Mouse (Mus musculus) limb, embryonic 15.5 days (tissue): Measurements from ENCODE around the gene Prkce. TPM values are rescaled to one million over a fixed set of nuclear protein-coding genes. Genes with fewer than 3 reads are reported as not detected.
A peak's percentile ranks its signal among the peaks of the same experiment; 100 is the strongest.

Experiments
- ATAC-seq: fragments of 200-750 bp; cut with Nextera tagmentation; 2 replicates; pipeline ENCODE4 v1.8.0; 2017; ENCODE audit warnings: low read depth, moderate TSS enrichment; ENCODE audit not compliant: insufficient number of reproducible peaks, low FRiP score, low TSS enrichment
- H3K27ac ChIP-seq: fragments of 300-500 bp; sonication (generic); 2 replicates; pipeline ENCODE4 v1.5.1; 2015; ENCODE audit warnings: moderate library complexity, mild to moderate bottlenecking, inconsistent platforms
- H3K27me3 ChIP-seq: fragments of 300-500 bp; sonication (generic); 2 replicates; pipeline ENCODE4 v1.6.1; 2015; ENCODE audit warnings: inconsistent platforms
- H3K36me3 ChIP-seq: fragments of 300-500 bp; sonication (generic); 2 replicates; pipeline ENCODE4 v1.6.1; 2015; ENCODE audit warnings: inconsistent platforms
- H3K4me1 ChIP-seq: fragments of 300-500 bp; sonication (generic); 2 replicates; pipeline ENCODE4 v1.6.1; 2015; ENCODE audit warnings: inconsistent platforms
- H3K4me2 ChIP-seq: fragments of 300-500 bp; sonication (generic); 2 replicates; pipeline ENCODE4 v1.6.1; 2015; ENCODE audit warnings: mild to moderate bottlenecking, inconsistent platforms
- H3K4me3 ChIP-seq: fragments of 300-500 bp; sonication (generic); 2 replicates; pipeline ENCODE4 v1.5.1; 2015; ENCODE audit warnings: mild to moderate bottlenecking, inconsistent platforms
- H3K9ac ChIP-seq: fragments of 300-500 bp; sonication (generic); 2 replicates; pipeline ENCODE4 v1.6.1; 2015; ENCODE audit warnings: inconsistent platforms
- H3K9me3 ChIP-seq: fragments of 300-500 bp; sonication (generic); 2 replicates; pipeline ENCODE4 v1.6.1; 2016; ENCODE audit warnings: inconsistent platforms
- WGBS: fragments of 180-500 bp; shearing (Covaris S2); methylation state at CpG from one replicate; pipeline ENCODE4 v1.1.7; 2015; 5-methylcytosine and 5-hydroxymethylcytosine counted together
- polyA plus RNA-seq: library from polyadenylated mRNA; unstranded; fragments of >200 nt; fragmentation: Nextera tagmentation; extraction: Ambion mirVana; gene quantifications from 2 replicates; pipeline ENCODE4 v1.2.1, GENCODE M21; 2015

The Prkce gene
- polyA plus RNA-seq, 1 experiment from 2014 or later = 6.8 TPM

DNA sequence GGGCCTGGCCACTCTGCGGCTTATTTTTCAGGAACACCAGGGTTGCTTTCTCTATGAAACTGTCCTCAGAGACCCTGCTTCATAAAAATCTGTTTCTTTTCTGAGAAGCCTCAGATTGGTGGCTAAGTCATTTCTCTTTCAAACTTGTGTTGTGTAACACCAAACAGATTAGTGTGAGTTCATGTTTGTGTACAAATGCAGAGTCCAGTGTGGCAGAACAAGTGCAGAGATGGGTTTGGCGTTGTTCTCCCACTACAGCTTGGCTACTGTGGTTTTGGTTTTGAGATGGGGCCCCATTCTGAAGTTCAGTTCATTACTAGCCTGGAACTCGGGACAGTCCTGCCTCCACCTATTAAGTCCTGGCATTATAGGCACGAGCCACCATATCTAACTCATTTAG, 329.7 kb downstream of the Prkce start:
- ATAC-seq = no peak
- 76% methylated on average over 4 of the region's 4 CpGs for WGBS
- Histone ChIP-seq H3K9me3 (no peaks in the 10 kb centered on the region), H3K9ac (no peak overlapping the region), H3K36me3 (0 out of 2 replicates have a peak, but pooled peaks cover under 1% of the 10 kb centered on the region), H3K4me1 (peaks cover 29% of the 10 kb centered on the region), H3K27me3 (no peaks in the 10 kb centered on the region), H3K4me2 (no peak overlapping the region), H3K27ac (no peak overlapping the region), H3K4me3 (no peak overlapping the region)

DNA sequence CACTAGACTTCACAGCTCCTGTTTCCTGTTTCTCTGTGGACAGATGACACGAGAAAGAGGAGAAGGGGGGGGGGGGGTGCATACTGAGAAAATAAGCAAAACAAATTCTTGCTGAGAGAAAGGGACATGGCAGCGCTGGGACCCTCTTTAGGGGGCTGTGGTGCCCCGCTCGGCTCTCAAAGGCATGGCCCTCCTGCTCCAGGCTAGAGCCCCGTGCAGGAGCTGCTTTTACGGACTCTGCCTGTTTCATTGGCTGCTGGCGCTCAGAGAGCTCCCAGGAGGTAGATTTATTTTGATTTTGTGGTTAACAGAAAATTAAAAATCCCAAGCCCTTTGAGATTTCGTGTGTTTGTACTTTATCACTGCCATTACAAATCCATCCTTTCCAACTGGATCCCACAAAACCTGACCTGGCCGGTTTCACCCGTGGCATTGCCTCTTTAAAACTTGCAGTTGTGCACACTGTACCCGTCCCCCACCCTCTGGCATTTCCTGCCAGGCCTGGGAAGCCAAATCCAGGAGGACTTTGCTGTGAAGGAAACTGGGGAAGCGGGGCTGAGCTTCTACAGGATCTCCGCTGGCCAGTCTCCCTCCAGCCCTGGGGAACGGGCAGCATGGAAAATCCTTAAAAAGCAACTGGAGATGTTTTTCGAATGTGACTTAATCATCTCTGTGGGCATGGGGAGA, 331.9 kb downstream of the Prkce start:
- H3K27me3 ChIP-seq = no peaks in the 10 kb centered on the region
- H3K4me1 ChIP-seq = peaks cover 21% of the 10 kb centered on the region
- H3K36me3 ChIP-seq = no peaks in the 10 kb centered on the region
- ATAC-seq = peak; percentile 74; the same call in 1 of the 2 replicates
- peak overlapping the region; percentile 74 for H3K27ac ChIP-seq
- no peak overlapping the region for H3K4me3 ChIP-seq
- peak overlapping the region; percentile 17 for H3K4me2 ChIP-seq
- H3K9me3 ChIP-seq = no peaks in the 10 kb centered on the region
- H3K9ac ChIP-seq = no peak overlapping the region
- WGBS = 27% methylated on average over 15 of the region's 15 CpGs

- H3K4me1 ChIP-seq = peaks cover 24% of the 10 kb centered on the region
- H3K4me2 ChIP-seq = no peak overlapping the region
- no peaks in the 10 kb centered on the region for H3K27me3 ChIP-seq
- no peak for ATAC-seq
- no peak overlapping the region for H3K4me3 ChIP-seq
- no peaks in the 10 kb centered on the region for H3K9me3 ChIP-seq
- no peaks in the 10 kb centered on the region for H3K36me3 ChIP-seq
- H3K27ac ChIP-seq = no peak overlapping the region
- WGBS = 90% methylated on average over 4 of the region's 4 CpGs
- no peak overlapping the region for H3K9ac ChIP-seq
Observed at GRCm38 (mm10) chr17:86501393-86501792, 333.8 kb downstream of the Prkce start.

DNA sequence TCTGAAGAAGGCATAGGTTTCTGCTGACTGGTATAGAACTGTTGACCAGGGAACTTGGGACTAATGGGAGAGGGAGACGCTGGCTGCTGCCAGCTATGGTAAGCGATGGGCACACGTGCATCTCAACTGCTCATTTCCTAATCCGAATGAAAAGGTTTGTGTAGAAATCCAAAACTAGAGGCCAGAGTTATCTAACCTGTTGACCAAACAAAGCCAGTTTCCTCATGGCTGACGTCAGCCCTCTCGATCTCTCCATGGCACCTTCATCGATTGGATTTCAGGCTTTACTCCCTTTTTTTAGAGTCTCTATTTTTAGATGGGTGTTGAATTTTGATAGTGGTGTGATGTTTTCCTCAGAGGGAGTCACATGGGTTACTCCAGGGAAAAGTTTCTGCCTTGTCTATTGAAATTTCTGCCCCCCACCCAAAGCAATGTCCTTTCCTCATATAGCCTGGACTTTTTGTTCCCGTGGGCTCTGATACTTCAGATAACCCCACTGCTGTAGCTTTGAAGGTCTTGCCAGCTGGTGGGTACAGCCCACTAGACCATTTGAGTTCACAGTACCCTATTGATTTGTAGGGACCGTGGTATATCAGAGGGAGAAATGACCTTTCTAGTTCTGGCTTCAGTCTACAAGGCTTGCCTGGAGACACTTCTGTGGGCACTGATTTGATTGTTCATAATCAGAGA, 335.8 kb downstream of the Prkce start:
- no peak for ATAC-seq
- Histone ChIP-seq H3K27ac (no peak overlapping the region), H3K4me2 (no peak overlapping the region), H3K9me3 (no peaks in the 10 kb centered on the region), H3K4me3 (no peak overlapping the region), H3K4me1 (peaks cover 27% of the 10 kb centered on the region), H3K36me3 (no peaks in the 10 kb centered on the region), H3K27me3 (no peaks in the 10 kb centered on the region), H3K9ac (no peak overlapping the region)
- WGBS = 96% methylated on average over 9 of the region's 9 CpGs

DNA sequence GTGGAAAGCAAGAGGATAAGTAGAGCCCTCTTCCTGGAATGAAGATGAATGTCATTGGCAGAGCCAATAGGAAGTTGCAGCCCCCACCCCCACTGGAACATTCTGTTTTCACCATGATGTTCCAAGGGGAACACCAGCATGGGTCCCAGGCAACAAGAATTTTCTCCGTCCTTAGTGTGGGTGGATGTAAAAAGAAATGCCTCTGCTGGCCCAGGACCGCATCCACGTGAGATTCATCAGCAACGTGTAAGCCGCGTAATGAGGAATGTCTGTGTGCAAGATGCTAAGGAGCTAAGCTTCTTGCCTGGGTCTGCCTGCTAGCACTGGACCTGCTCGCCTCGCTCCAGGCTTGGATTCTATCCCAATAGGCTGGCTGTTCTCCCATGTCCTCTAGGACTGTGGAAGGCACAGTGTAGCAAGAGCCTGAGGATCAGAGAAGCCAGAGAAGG, 337.6 kb downstream of the Prkce start, which contains the start of gene Gm10309:
Gm10309 (minus strand) TSS at position 50 of the 449 bp plus-strand sequence.
- Histone ChIP-seq H3K27ac (no peak within 1 kb of the TSS), H3K4me2 (no peak within 1 kb of the TSS), H3K9ac (no peak within 1 kb of the TSS), H3K9me3 (no peaks in the 10 kb centered on the region), H3K36me3 (no peaks in the 10 kb centered on the region), H3K4me1 (peaks cover 21% of the 10 kb centered on the region), H3K4me3 (no peak within 1 kb of the TSS), H3K27me3 (no peaks in the 10 kb centered on the region)
- no peak for ATAC-seq
- WGBS = 68% methylated on average over 8 of the region's 8 CpGs

DNA sequence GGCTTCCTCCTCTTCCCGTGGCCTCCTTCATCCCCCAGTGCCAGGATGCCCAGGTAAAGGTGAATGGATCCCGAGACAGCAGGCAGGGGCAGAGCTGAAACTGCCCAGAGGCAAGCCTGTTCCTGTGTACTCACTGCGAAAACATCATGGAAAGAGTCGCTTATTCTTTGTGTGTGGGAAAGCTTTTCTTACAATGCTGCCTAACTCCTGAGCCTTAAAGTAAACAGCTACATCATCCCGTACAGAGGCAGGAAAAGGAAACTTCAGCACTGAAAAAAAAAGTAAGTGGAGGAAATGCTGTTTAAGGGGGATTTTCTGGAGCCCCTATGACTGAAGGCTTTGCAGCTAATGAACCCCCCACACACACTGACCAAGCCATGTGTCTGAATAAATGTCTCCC, 339.3 kb downstream of the Prkce start:
- 64% methylated on average over 5 of the region's 5 CpGs for WGBS
- H3K4me2 ChIP-seq = no peak overlapping the region
- no peaks in the 10 kb centered on the region for H3K27me3 ChIP-seq
- no peak for ATAC-seq
- H3K27ac ChIP-seq = 0 out of 2 replicates have a peak overlapping the region, but pooled peaks have one; percentile 27
- H3K9me3 ChIP-seq = no peaks in the 10 kb centered on the region
- H3K9ac ChIP-seq = no peak overlapping the region
- H3K4me1 ChIP-seq = peaks cover 21% of the 10 kb centered on the region
- H3K36me3 ChIP-seq = no peaks in the 10 kb centered on the region
- H3K4me3 ChIP-seq = no peak overlapping the region

DNA sequence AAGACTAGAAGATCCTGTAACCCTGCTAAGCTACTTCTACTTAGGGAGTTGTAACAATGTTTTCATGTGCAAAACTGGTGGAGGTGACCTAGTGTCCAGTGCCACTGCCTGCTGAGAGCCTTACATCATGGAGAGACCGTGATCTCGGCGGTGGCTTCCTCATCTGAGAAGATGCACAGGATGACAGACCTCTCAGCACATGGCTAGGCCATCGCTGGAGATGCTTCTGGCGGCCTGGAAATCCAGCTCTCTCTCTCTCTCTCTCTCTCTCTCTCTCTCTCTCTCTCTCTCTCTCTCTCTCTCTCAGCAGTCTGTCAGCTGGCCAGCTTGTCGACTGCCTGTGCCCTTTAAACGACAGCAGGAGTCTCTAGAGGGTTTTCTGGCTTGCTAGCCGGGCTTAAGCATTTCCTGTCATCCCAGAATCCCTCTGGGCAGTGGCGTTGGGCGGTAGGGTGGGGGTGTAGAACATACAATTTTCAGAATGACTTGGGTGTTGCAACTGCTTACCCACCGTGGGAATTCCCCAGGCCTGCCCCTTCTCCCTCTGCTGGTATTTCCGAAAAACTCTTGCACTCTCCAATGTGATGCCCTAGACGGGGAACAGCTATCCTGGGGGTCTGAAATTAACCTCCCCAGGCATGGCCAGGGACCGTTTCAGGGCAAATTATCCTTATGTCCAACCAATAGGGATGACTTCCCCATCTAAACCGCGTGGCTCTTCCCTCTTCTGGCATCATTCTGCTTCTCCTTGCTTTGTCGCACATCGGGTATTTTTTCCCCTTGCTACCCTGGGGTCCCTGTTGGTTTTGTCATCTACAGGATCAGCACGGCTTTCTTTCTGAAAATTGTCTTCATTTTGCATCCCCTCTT, 340.0 kb downstream of the Prkce start:
- ATAC-seq = no peak

GRCm38 (mm10) chr17:86508212-86508490, 340.6 kb downstream of the Prkce start:
- H3K4me1 ChIP-seq = peaks cover 24% of the 10 kb centered on the region
- H3K27ac ChIP-seq = no peak overlapping the region
- no peaks in the 10 kb centered on the region for H3K36me3 ChIP-seq
- H3K4me2 ChIP-seq = no peak overlapping the region
- 91% methylated on average over 3 of the region's 3 CpGs for WGBS
- H3K27me3 ChIP-seq = no peaks in the 10 kb centered on the region
- H3K4me3 ChIP-seq = no peak overlapping the region
- ATAC-seq = no peak
- H3K9ac ChIP-seq = no peak overlapping the region
- no peaks in the 10 kb centered on the region for H3K9me3 ChIP-seq

More for the DNA sequence above, 340.0 kb downstream of the Prkce start:
- 0 out of 2 replicates have a peak overlapping the region, but pooled peaks have one; percentile 27 for H3K27ac ChIP-seq
- 62% methylated on average over 19 of the region's 19 CpGs for WGBS
- no peak overlapping the region for H3K9ac ChIP-seq
- H3K9me3 ChIP-seq = no peaks in the 10 kb centered on the region
- H3K4me3 ChIP-seq = no peak overlapping the region
- H3K4me1 ChIP-seq = peaks cover 21% of the 10 kb centered on the region
- no peaks in the 10 kb centered on the region for H3K36me3 ChIP-seq
- H3K27me3 ChIP-seq = no peaks in the 10 kb centered on the region
- H3K4me2 ChIP-seq = no peak overlapping the region

DNA sequence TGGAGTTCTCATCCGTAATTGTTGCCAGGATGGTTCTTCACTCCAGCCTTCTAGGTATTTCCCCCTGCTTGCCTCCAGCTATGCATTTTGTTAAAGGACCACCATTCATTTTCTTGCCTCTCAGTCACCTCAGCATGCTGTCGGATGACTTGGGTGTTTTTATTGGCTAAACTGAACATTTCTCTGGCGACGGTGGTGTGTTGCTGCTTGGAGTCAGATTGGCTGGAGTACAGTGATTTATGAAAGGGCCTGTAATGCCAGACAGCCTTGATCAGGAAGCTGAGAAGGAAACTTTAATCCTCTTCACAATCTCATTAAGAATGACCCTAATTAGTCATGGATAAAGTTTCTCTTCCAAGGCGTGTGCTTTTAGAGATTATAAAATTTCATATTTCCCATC, 342.3 kb downstream of the Prkce start:
- H3K4me1 ChIP-seq = peaks cover 27% of the 10 kb centered on the region
- peak overlapping the region; percentile 67 for H3K27ac ChIP-seq
- no peak overlapping the region for H3K4me3 ChIP-seq
- no peak for ATAC-seq
- no peaks in the 10 kb centered on the region for H3K27me3 ChIP-seq
- WGBS = 21% methylated on average over 5 of the region's 5 CpGs
- no peaks in the 10 kb centered on the region for H3K9me3 ChIP-seq
- H3K9ac ChIP-seq = no peak overlapping the region
- H3K36me3 ChIP-seq = no peaks in the 10 kb centered on the region
- no peak overlapping the region for H3K4me2 ChIP-seq

- WGBS = 86% methylated on average over 13 of the region's 13 CpGs
Observed at GRCm38 (mm10) chr17:86514974-86515620, 347.5 kb downstream of the Prkce start.

GRCm38 (mm10) chr17:86516630-86517029, 349.0 kb downstream of the Prkce start:
- H3K27me3 ChIP-seq = no peaks in the 10 kb centered on the region
- 82% methylated on average over 5 of the region's 5 CpGs for WGBS
- no peak for ATAC-seq

More at GRCm38 (mm10) chr17:86514974-86515620, 347.5 kb downstream of the Prkce start:
- no peaks in the 10 kb centered on the region for H3K27me3 ChIP-seq
- no peak overlapping the region for H3K4me3 ChIP-seq
- H3K9ac ChIP-seq = no peak overlapping the region
- H3K36me3 ChIP-seq = no peaks in the 10 kb centered on the region
- no peaks in the 10 kb centered on the region for H3K9me3 ChIP-seq
- ATAC-seq = no peak
- no peak overlapping the region for H3K4me2 ChIP-seq
- H3K4me1 ChIP-seq = peaks cover 9% of the 10 kb centered on the region
- H3K27ac ChIP-seq = no peak overlapping the region

More at GRCm38 (mm10) chr17:86516630-86517029, 349.0 kb downstream of the Prkce start:
- H3K4me2 ChIP-seq = no peak overlapping the region
- H3K9me3 ChIP-seq = no peaks in the 10 kb centered on the region
- H3K36me3 ChIP-seq = no peaks in the 10 kb centered on the region
- no peak overlapping the region for H3K4me3 ChIP-seq
- no peak overlapping the region for H3K27ac ChIP-seq
- peaks cover 6% of the 10 kb centered on the region for H3K4me1 ChIP-seq
- no peak overlapping the region for H3K9ac ChIP-seq
